Mouse (Mus musculus) heart, embryonic 11.5 days (tissue): Measurements from ENCODE around the gene Ddr2. TPM values are rescaled to one million over a fixed set of nuclear protein-coding genes. Genes with fewer than 3 reads are reported as not detected.
"Not testable (repeated sequence)": the region's sequence is repeated elsewhere in the genome, so short reads cannot be mapped to it uniquely, and the experiment has no call there.

ENCODE experiments used
- ATAC-seq: fragments of 200-750 bp; cut with Nextera tagmentation; replicated peaks from 2 replicates; pipeline ENCODE4 v1.8.0; 2017; ENCODE audit warnings: moderate library complexity; ENCODE audit not compliant: insufficient number of reproducible peaks, low FRiP score, low TSS enrichment
- H3K27ac ChIP-seq: fragments of 300-500 bp; sonication (generic); 2 replicates; pipeline ENCODE4 v1.5.1; 2014; ENCODE audit warnings: mild to moderate bottlenecking, low read depth, low read length
- H3K27me3 ChIP-seq: fragments of 300-500 bp; sonication (generic); 2 replicates; pipeline ENCODE4 v1.6.1; 2014; ENCODE audit warnings: mild to moderate bottlenecking, low read length, mixed read lengths; ENCODE audit not compliant: control insufficient read depth, insufficient read depth
- H3K36me3 ChIP-seq: fragments of 300-500 bp; sonication (generic); 2 replicates; pipeline ENCODE4 v1.6.1; 2014; ENCODE audit warnings: mild to moderate bottlenecking, low read length, moderate library complexity, mixed read lengths; ENCODE audit not compliant: control insufficient read depth, insufficient read depth
- H3K4me1 ChIP-seq: fragments of 300-500 bp; sonication (generic); 2 replicates; pipeline ENCODE4 v1.6.1; 2014; ENCODE audit warnings: low read length; ENCODE audit not compliant: control insufficient read depth, insufficient read depth
- H3K4me2 ChIP-seq: fragments of 300-500 bp; sonication (generic); 2 replicates; pipeline ENCODE4 v1.6.1; 2014; ENCODE audit warnings: mild to moderate bottlenecking, moderate library complexity
- H3K4me3 ChIP-seq: fragments of 300-500 bp; sonication (generic); 2 replicates; pipeline ENCODE4 v1.5.1; 2014; ENCODE audit warnings: low read depth, low read length
- H3K9ac ChIP-seq: fragments of 300-500 bp; sonication (generic); 2 replicates; pipeline ENCODE4 v1.6.1; 2014; ENCODE audit warnings: mild to moderate bottlenecking, low read depth, low read length, moderate library complexity
- H3K9me3 ChIP-seq: fragments of 300-500 bp; sonication (generic); replicated peaks from 2 replicates; pipeline ENCODE4 v1.6.1; 2016; ENCODE audit warnings: low read length; ENCODE audit not compliant: control insufficient read depth
- WGBS: fragments of 180-500 bp; shearing (Covaris S2); extraction: QIAGEN DNeasy Blood & Tissue Kit; methylation state at CpG from one replicate; pipeline ENCODE4 v1.1.7; 2014; ENCODE audit not compliant: insufficient replicate concordance; 5-methylcytosine and 5-hydroxymethylcytosine counted together
- polyA plus RNA-seq: library from polyadenylated mRNA; unstranded; fragments of >200 nt; fragmentation: Nextera tagmentation; extraction: Ambion mirVana; gene quantifications from 2 replicates; pipeline ENCODE4 v1.2.1, GENCODE M21; 2014

The Ddr2 gene
- polyA plus RNA-seq, 1 experiment from 2014 or later = 10.7 TPM

DNA sequence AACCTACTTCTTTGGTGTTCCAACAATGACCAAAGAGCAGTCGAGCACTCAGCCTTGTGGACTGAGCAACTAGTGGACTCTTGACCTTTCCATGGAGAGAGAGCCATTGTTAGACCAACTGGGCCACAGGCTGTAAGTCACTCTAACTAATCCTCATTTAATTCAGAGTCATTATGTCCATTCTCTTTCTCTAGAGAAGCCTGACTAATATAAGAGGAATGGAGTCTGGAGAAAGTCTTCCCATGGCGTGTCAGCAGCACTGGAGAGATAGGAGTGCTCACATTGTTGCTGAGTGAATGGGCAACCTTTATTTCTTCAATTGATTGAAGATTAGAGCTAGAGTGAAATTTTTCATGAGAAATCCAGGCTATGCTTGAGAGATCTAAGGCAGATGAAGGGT lies 14.1 kb upstream of the Ddr2 start:
- Histone ChIP-seq H3K4me2 (no peak overlapping the region), H3K4me3 (no peak overlapping the region), H3K27me3 (no peaks in the 10 kb centered on the region), H3K9ac (no peak overlapping the region), H3K36me3 (no peaks in the 10 kb centered on the region), H3K4me1 (no peaks in the 10 kb centered on the region), H3K9me3 (no peaks in the 10 kb centered on the region), H3K27ac (no peak overlapping the region)
- WGBS = 76% methylated on average over 2 of the region's 2 CpGs
- no peak for ATAC-seq

DNA sequence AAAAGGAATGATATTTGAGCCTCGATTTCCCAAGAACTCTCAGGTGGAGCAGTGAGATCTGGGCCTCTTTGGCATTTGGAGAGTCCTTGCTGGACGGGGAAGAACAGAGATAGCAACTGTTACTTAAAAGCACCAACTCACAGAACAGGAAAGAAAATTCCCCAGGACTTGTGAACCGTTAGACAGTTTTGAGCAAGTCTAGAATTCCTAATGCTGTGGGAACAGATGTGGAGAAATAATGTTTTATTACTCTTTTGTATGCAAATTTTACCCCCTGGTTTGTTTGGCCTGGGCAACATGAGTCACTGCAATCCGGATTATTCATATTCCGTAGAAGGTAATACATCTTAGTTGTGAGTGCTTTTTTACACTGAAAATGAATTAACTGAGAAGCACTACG lies 3.1 kb upstream of the Ddr2 start:
- Histone ChIP-seq H3K4me1 (no peaks in the 10 kb centered on the region), H3K27me3 (no peaks in the 10 kb centered on the region), H3K4me2 (no peak overlapping the region), H3K27ac (no peak overlapping the region), H3K4me3 (no peak overlapping the region), H3K9ac (no peak overlapping the region), H3K36me3 (no peaks in the 10 kb centered on the region), H3K9me3 (no peaks in the 10 kb centered on the region)
- WGBS = 74% methylated on average over 6 of the region's 6 CpGs
- no peak for ATAC-seq

DNA sequence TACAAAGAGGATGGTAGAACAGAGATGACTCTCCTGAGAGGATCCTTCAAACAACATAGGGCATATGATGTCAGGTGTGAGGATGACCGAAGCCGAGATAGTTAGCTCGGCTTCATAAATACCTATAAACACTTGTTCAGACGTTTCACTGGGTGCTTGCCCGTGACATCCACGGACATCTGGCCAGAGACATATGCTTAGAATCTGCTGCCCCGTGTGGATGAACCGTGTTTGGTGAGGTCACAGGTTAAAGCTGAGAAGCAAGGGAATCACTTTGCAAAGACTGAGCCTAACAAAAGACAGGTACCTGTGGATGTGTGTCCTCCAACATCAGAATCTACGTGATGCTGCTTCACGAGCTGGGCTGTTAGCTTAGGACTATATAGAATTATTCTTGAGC lies 1.7 kb upstream of the Ddr2 start:
- Histone ChIP-seq H3K27ac (no peak overlapping the region), H3K27me3 (no peaks in the 10 kb centered on the region), H3K9ac (no peak overlapping the region), H3K4me3 (no peak overlapping the region), H3K9me3 (no peaks in the 10 kb centered on the region), H3K4me1 (no peaks in the 10 kb centered on the region), H3K4me2 (no peak overlapping the region), H3K36me3 (no peaks in the 10 kb centered on the region)
- no peak for ATAC-seq
- 86% methylated on average over 10 of the region's 10 CpGs for WGBS

- Histone ChIP-seq H3K27ac (no peak overlapping the region), H3K4me1 (no peaks in the 10 kb centered on the region), H3K9ac (no peak overlapping the region), H3K4me2 (no peak overlapping the region), H3K27me3 (no peaks in the 10 kb centered on the region), H3K9me3 (no peaks in the 10 kb centered on the region), H3K4me3 (no peak overlapping the region), H3K36me3 (no peaks in the 10 kb centered on the region)
- ATAC-seq = no peak
- 79% methylated on average over 16 of the region's 16 CpGs for WGBS
These were observed 1.2 kb upstream of the Ddr2 start for GRCm38 (mm10) chr1:170111651-170112226.

- H3K27ac ChIP-seq = peak overlapping the region; percentile 18; the same call in 1 of the 2 replicates
- peak overlapping the region; percentile 13 for H3K4me3 ChIP-seq
These were observed 616 bp downstream of the Ddr2 start for GRCm38 (mm10) chr1:170109776-170110515.

GRCm38 (mm10) chr1:170102814-170103213 lies 7.7 kb downstream of the Ddr2 start:
- H3K4me1 ChIP-seq, H3K27ac ChIP-seq, H3K27me3 ChIP-seq, H3K9me3 ChIP-seq, H3K4me3 ChIP-seq, H3K36me3 ChIP-seq, ATAC-seq, H3K9ac ChIP-seq, H3K4me2 ChIP-seq: not testable (repeated sequence)
- 80% methylated on average over 6 of the region's 6 CpGs for WGBS

More at GRCm38 (mm10) chr1:170109776-170110515, 616 bp downstream of the Ddr2 start:
- Histone ChIP-seq H3K27me3 (no peaks in the 10 kb centered on the region), H3K36me3 (no peaks in the 10 kb centered on the region), H3K9me3 (no peaks in the 10 kb centered on the region), H3K9ac (0 out of 2 replicates have a peak overlapping the region, but pooled peaks have one; percentile 22), H3K4me1 (no peaks in the 10 kb centered on the region), H3K4me2 (peak overlapping the region; percentile 25)
- WGBS = 76% methylated on average over 19 of the region's 19 CpGs
- no peak for ATAC-seq

GRCm38 (mm10) chr1:170086631-170087030 lies 23.9 kb downstream of the Ddr2 start:
- H3K9ac ChIP-seq = no peak overlapping the region
- H3K27me3 ChIP-seq = no peaks in the 10 kb centered on the region
- no peak overlapping the region for H3K27ac ChIP-seq
- no peak overlapping the region for H3K4me2 ChIP-seq
- H3K4me3 ChIP-seq = no peak overlapping the region
- H3K9me3 ChIP-seq = no peaks in the 10 kb centered on the region
- ATAC-seq = no peak
- H3K36me3 ChIP-seq = no peaks in the 10 kb centered on the region
- 92% methylated on average over 7 of the region's 7 CpGs for WGBS
- no peaks in the 10 kb centered on the region for H3K4me1 ChIP-seq

DNA sequence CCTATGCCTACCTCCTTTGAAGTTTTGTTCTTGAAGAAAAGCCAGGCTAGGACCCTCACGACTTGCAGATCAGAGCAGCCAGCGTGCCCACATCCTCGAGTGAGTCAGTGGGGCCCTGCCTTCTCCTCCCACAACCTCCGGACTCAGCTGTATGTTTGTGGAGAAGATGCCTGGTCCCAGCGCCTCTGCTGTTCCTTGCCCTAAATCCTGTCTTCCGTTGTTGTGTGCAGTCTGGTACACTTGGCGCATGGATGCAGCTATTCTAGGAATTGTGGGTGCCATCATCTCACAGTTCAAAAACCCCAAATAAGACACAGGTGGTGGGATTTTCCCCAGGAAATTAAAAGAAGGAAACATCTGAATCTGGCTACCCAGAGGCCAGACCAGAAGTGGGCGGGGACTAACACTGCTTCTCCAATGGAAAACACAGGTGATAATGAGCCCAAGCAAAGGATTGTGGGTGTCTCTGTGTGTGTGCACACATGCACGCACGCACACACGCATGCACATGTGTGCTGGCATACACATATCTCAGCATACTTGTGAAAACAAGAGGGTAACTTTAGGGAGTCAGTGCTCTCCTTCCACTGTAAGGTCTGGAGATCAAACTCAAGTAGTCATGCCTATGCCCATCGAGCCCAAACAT lies 26.3 kb downstream of the Ddr2 start:
- WGBS = 80% methylated on average over 12 of the region's 12 CpGs
- H3K9me3 ChIP-seq = no peaks in the 10 kb centered on the region
- no peak overlapping the region for H3K9ac ChIP-seq
- no peaks in the 10 kb centered on the region for H3K27me3 ChIP-seq
- H3K27ac ChIP-seq = no peak overlapping the region
- no peak for ATAC-seq
- H3K36me3 ChIP-seq = no peaks in the 10 kb centered on the region
- no peaks in the 10 kb centered on the region for H3K4me1 ChIP-seq
- no peak overlapping the region for H3K4me3 ChIP-seq
- no peak overlapping the region for H3K4me2 ChIP-seq
